In genomic region chr17:28233091-28233731, GRCm38 (mm10) we compare ENCODE assay signal across 8 mouse cellular contexts. TPM values are rescaled to one million over a fixed set of nuclear protein-coding genes. Genes with fewer than 3 reads are reported as not detected.
DNase-seq lines count a peak whose midpoint lies in the region; ATAC-seq and TF ChIP-seq lines count a peak whose summit lies in the region.

No protein-coding gene starts in this region.

- H3K4me2 ChIP-seq in embryonic facial prominence, embryonic 13.5 days: peak overlapping the region; percentile 81
- H3K4me2 ChIP-seq in midbrain, postnatal 0 days (ENCODE audit: low read depth, low read length, poor library complexity, severe bottlenecking): peak overlapping the region; percentile 95

- WGBS in embryonic facial prominence, embryonic 13.5 days: 6% methylated on average over 17 of the region's 17 CpGs
- 10% methylated on average over 17 of the region's 17 CpGs for WGBS in hindbrain, embryonic 10.5 days
- WGBS in midbrain, postnatal 0 days: 5% methylated on average over 16 of the region's 17 CpGs

- H3K36me3 ChIP-seq in embryonic facial prominence, embryonic 13.5 days: peaks cover 15% of the 10 kb centered on the region
- peaks cover 9% of the 10 kb centered on the region for H3K36me3 ChIP-seq in hindbrain, embryonic 10.5 days
- no peaks in the 10 kb centered on the region for H3K36me3 ChIP-seq in midbrain, postnatal 0 days (ENCODE audit: insufficient read depth, low read length)

- TF ChIP-seq CTCF in midbrain, postnatal 0 days (IDR thresholded peaks at IDR 0.05): no peak

- no peaks in the 10 kb centered on the region for H3K27me3 ChIP-seq in embryonic facial prominence, embryonic 13.5 days
- peaks cover 11% of the 10 kb centered on the region; the same call in 1 of the 2 replicates for H3K27me3 ChIP-seq in hindbrain, embryonic 10.5 days (ENCODE audit: insufficient read depth, poor library complexity, severe bottlenecking)
- no peaks in the 10 kb centered on the region for H3K27me3 ChIP-seq in midbrain, postnatal 0 days (ENCODE audit: insufficient read depth, low read length)

- H3K27ac ChIP-seq in embryonic facial prominence, embryonic 13.5 days: peak overlapping the region; percentile 89
- H3K27ac ChIP-seq in hindbrain, embryonic 10.5 days: peak overlapping the region; percentile 92
- H3K27ac ChIP-seq in midbrain, postnatal 0 days (ENCODE audit: low read depth, low read length): peak overlapping the region; percentile 51; the same call in 1 of the 2 replicates

- peaks cover 41% of the 10 kb centered on the region for H3K4me1 ChIP-seq in embryonic facial prominence, embryonic 13.5 days
- peaks cover 51% of the 10 kb centered on the region for H3K4me1 ChIP-seq in hindbrain, embryonic 10.5 days (replicated peaks)
- H3K4me1 ChIP-seq in midbrain, postnatal 0 days (ENCODE audit: insufficient read depth, low read length): peaks cover 5% of the 10 kb centered on the region; the same call in 1 of the 2 replicates

- no peaks in the 10 kb centered on the region for H3K9me3 ChIP-seq in embryonic facial prominence, embryonic 13.5 days
- H3K9me3 ChIP-seq in hindbrain, embryonic 10.5 days: no peaks in the 10 kb centered on the region
- H3K9me3 ChIP-seq in midbrain, postnatal 0 days (ENCODE audit: low read length): no peaks in the 10 kb centered on the region

- peak overlapping the region; percentile 85 for H3K4me3 ChIP-seq in embryonic facial prominence, embryonic 13.5 days
- peak overlapping the region; percentile 92 for H3K4me3 ChIP-seq in hindbrain, embryonic 10.5 days
- H3K4me3 ChIP-seq in midbrain, postnatal 0 days (ENCODE audit: low read depth, low read length): peak overlapping the region; percentile 66

- 0 out of 2 replicates have a peak, but pooled peaks have one; percentile 7 for ATAC-seq in embryonic facial prominence, embryonic 13.5 days (ENCODE audit: insufficient number of reproducible peaks, insufficient read depth, low FRiP score, low TSS enrichment, low read depth)
- ATAC-seq in midbrain, postnatal 0 days (ENCODE audit: low FRiP score): 0 out of 2 replicates have a peak, but pooled peaks have one; percentile 8
- ATAC-seq in erythroid progenitor cell, adult 5-6 weeks (replicated peaks; ENCODE audit: low FRiP score, poor library complexity, severe bottlenecking): no peak

- peak; percentile 54 to 83 for DNase-seq in adrenal gland, adult (ENCODE audit: inconsistent age in 2 of 2, low spot score in 1 of 2)
- no peak for DNase-seq in adrenal gland, adult 18-20 months (ENCODE audit: low spot score in 2 of 2)
- DNase-seq in CD4-positive helper T cell, adult 2 months (ENCODE audit: low read depth, low spot score): peak; percentile 60
- DNase-seq in hindbrain, embryonic 10.5 days (ENCODE audit: low spot score): no peak
- peak; percentile 46 for DNase-seq in liver
- no peak for DNase-seq in midbrain, postnatal 0 days (ENCODE audit: low spot score)

- H3K9ac ChIP-seq in embryonic facial prominence, embryonic 13.5 days: peak overlapping the region; percentile 95
- peak overlapping the region; percentile 77 for H3K9ac ChIP-seq in midbrain, postnatal 0 days (replicated peaks; ENCODE audit: low read length, poor library complexity, severe bottlenecking)

RNA-seq across cellular contexts. Expression of gene Ppard, which starts 0.7 kb away (rescaled TPM):
- total RNA-seq in adrenal gland, adult 18-20 months (2021): 10 to 100 TPM; 70.6 to 70.7 TPM
- polyA plus RNA-seq in embryonic facial prominence, embryonic 13.5 days (2015; fragmentation: Nextera tagmentation; extraction: Ambion mirVana): 3.2 and 3.3 TPM in 2 replicates
- 1.8 and 2.0 TPM in 2 replicates for polyA plus RNA-seq in hindbrain, embryonic 10.5 days (2016; fragmentation: Nextera tagmentation; extraction: Ambion mirVana)
- 7.7 and 10.1 TPM in 2 replicates for total RNA-seq in midbrain, postnatal 0 days (2014; rRNA removed)
- polyA plus RNA-seq in midbrain, postnatal 0 days (2015; fragmentation: Nextera tagmentation; extraction: Ambion mirVana): 1.2 and 1.5 TPM in 2 replicates
- 2.9 and 4.0 TPM in 2 replicates for total RNA-seq in erythroid progenitor cell, adult 5-6 weeks (2015; ENCODE audit: low replicate concordance)
- total RNA-seq in erythroid progenitor cell, adult 5-6 weeks (2017; ENCODE audit: low replicate concordance): 1.7 TPM in 1 of 2 replicates, not detected in the other

RNA-seq across cellular contexts. Expression of gene Def6, which starts 25.6 kb away (rescaled TPM):
- 1 to 10 TPM; 1.2 to 1.3 TPM for total RNA-seq in adrenal gland, adult 18-20 months (2021)
- polyA plus RNA-seq in embryonic facial prominence, embryonic 13.5 days (2015; fragmentation: Nextera tagmentation; extraction: Ambion mirVana): 13.0 and 13.1 TPM in 2 replicates
- polyA plus RNA-seq in hindbrain, embryonic 10.5 days (2016; fragmentation: Nextera tagmentation; extraction: Ambion mirVana): 3.4 and 4.3 TPM in 2 replicates
- total RNA-seq in midbrain, postnatal 0 days (2014; rRNA removed): 6.7 and 8.5 TPM in 2 replicates
- polyA plus RNA-seq in midbrain, postnatal 0 days (2015; fragmentation: Nextera tagmentation; extraction: Ambion mirVana): 7.4 and 8.3 TPM in 2 replicates
- total RNA-seq in erythroid progenitor cell, adult 5-6 weeks (2015; ENCODE audit: low replicate concordance): 5.8 and 13.8 TPM in 2 replicates
- total RNA-seq in erythroid progenitor cell, adult 5-6 weeks (2017; ENCODE audit: low replicate concordance): 17.2 and 17.8 TPM in 2 replicates

RNA-seq across cellular contexts. Expression of gene Zfp523, which starts 56.3 kb away (rescaled TPM):
- total RNA-seq in adrenal gland, adult 18-20 months (2021): 10 to 100 TPM; 36.1 to 36.5 TPM
- 36.6 and 41.2 TPM in 2 replicates for polyA plus RNA-seq in embryonic facial prominence, embryonic 13.5 days (2015; fragmentation: Nextera tagmentation; extraction: Ambion mirVana)
- 36.1 and 39.8 TPM in 2 replicates for polyA plus RNA-seq in hindbrain, embryonic 10.5 days (2016; fragmentation: Nextera tagmentation; extraction: Ambion mirVana)
- 65.4 and 81.7 TPM in 2 replicates for total RNA-seq in midbrain, postnatal 0 days (2014; rRNA removed)
- 38.7 and 40.0 TPM in 2 replicates for polyA plus RNA-seq in midbrain, postnatal 0 days (2015; fragmentation: Nextera tagmentation; extraction: Ambion mirVana)
- 5.8 TPM in 1 of 2 replicates, not detected in the other for total RNA-seq in erythroid progenitor cell, adult 5-6 weeks (2015; ENCODE audit: low replicate concordance)
- 1.4 and 7.9 TPM in 2 replicates for total RNA-seq in erythroid progenitor cell, adult 5-6 weeks (2017; ENCODE audit: low replicate concordance)

Comparison
In these comparisons a context has a peak if more than half of its experiments do, and no peak if none do; other contexts are left out.
1. DNase-seq: peak in adrenal gland, adult (2 of 2), CD4-positive helper T cell, adult 2 months (single experiment) and liver (single experiment); none in adrenal gland, adult 18-20 months (0 of 2), hindbrain, embryonic 10.5 days (single experiment) and midbrain, postnatal 0 days (single experiment).
2. Peak in every context shown above with its lines, with median percentiles within 50 percentile points of each other: H3K27ac ChIP-seq and H3K4me3 ChIP-seq.